Mouse (Mus musculus) CH12.LX (cell line): Measurements from ENCODE around the gene Npas1. TPM values are rescaled to one million over a fixed set of nuclear protein-coding genes. Genes with fewer than 3 reads are reported as not detected.

Experiments
- DNase-seq: peaks from one replicate; pipeline ENCODE4 v3.0.0-alpha.2; 2013; ENCODE audit errors: extremely low read depth
- H3K27ac ChIP-seq: 2 replicates; pipeline ENCODE4 v1.5.1; 2012; ENCODE audit warnings: low read depth, mild to moderate bottlenecking, control low read depth, moderate library complexity; ENCODE audit not compliant: insufficient read depth
- H3K27me3 ChIP-seq: replicated peaks from 2 replicates; pipeline ENCODE3; 2012; ENCODE audit warnings: inconsistent platforms
- H3K36me3 ChIP-seq, 2 experiments: replicated peaks in 1 of 2; 2 replicates each; pipeline versions ENCODE3 to v1.6.1; 2012; ENCODE audit warnings: inconsistent platforms in 1 of 2, low read length in 1 of 2, mild to moderate bottlenecking in 1 of 2, mixed read lengths in 1 of 2, moderate library complexity in 1 of 2; ENCODE audit not compliant: control insufficient read depth in 1 of 2, insufficient read depth in 1 of 2
- H3K4me1 ChIP-seq, 2 experiments: 2 replicates each; pipeline ENCODE4 v1.6.1; 2012; ENCODE audit warnings: inconsistent platforms in 1 of 2, moderate library complexity in 1 of 2; ENCODE audit not compliant: insufficient read depth in 2 of 2, control insufficient read depth in 1 of 2
- H3K4me2 ChIP-seq: 2 replicates; pipeline ENCODE4 v1.6.1; 2012; ENCODE audit warnings: low read depth, mild to moderate bottlenecking, control low read depth; ENCODE audit not compliant: poor library complexity, insufficient read depth, severe bottlenecking
- H3K4me3 ChIP-seq, 3 experiments: fragments of 150-350 bp in 1 of 3; sonication (generic) in 1 of 3; replicated peaks in 1 of 3; 2 replicates each; pipeline versions ENCODE3 to v1.5.1; 2011 to 2012; ENCODE audit warnings: low read depth in 2 of 3, low read length in 2 of 3, mild to moderate bottlenecking in 2 of 3, moderate library complexity in 2 of 3, control low read depth in 1 of 3, improper control_type of control experiment in 1 of 3, inconsistent platforms in 1 of 3, mixed read lengths in 1 of 3; ENCODE audit not compliant: poor library complexity in 1 of 3
- H3K79me2 ChIP-seq: replicated peaks from 2 replicates; pipeline ENCODE4 v1.6.1; 2012; ENCODE audit warnings: mild to moderate bottlenecking, moderate library complexity; ENCODE audit not compliant: control insufficient read depth, poor library complexity, insufficient read depth, severe bottlenecking; ENCODE audit errors: extremely low read depth
- H3K9ac ChIP-seq: 2 replicates; pipeline ENCODE4 v1.6.1; 2012; ENCODE audit warnings: low read depth, mild to moderate bottlenecking, control low read depth, moderate library complexity; ENCODE audit not compliant: insufficient read depth
- H3K9me3 ChIP-seq: replicated peaks from 2 replicates; pipeline ENCODE3; 2012; ENCODE audit warnings: low read length, inconsistent platforms, mixed read lengths
- BHLHE40 ChIP-seq: IDR thresholded peaks from 2 replicates; pipeline ENCODE4 v1.6.1; 2011; ENCODE audit warnings: mild to moderate bottlenecking, low read depth, low read length, improper control_type of control experiment
- CHD2 ChIP-seq: IDR thresholded peaks from 2 replicates; pipeline ENCODE4 v1.6.1; 2011; ENCODE audit warnings: low read length, improper control_type of control experiment
- CTCF ChIP-seq, 2 experiments: IDR thresholded peaks in 1 of 2; conservative IDR thresholded peaks in 1 of 2; 2 replicates each; pipeline ENCODE4 v1.5.1; 2011 to 2012; ENCODE audit warnings: low read depth in 2 of 2, low read length in 2 of 2, improper control_type of control experiment in 1 of 2, inconsistent platforms in 1 of 2, mild to moderate bottlenecking in 1 of 2, moderate library complexity in 1 of 2
- E2F4 ChIP-seq: IDR thresholded peaks from 2 replicates; pipeline ENCODE4 v1.6.1; 2011; ENCODE audit warnings: low read depth, low read length, improper control_type of control experiment; ENCODE audit not compliant: insufficient replicate concordance
- ELF1 ChIP-seq: IDR thresholded peaks from 2 replicates; pipeline ENCODE4 v1.6.1; 2014; ENCODE audit warnings: low read depth, mild to moderate bottlenecking, inconsistent platforms, low read length, improper control_type of control experiment
- EP300 ChIP-seq: IDR thresholded peaks from 2 replicates; pipeline ENCODE4 v1.6.1; 2011; ENCODE audit warnings: low read length, improper control_type of control experiment
- HCFC1 ChIP-seq: IDR thresholded peaks from 2 replicates; pipeline ENCODE4 v1.6.1; 2012; ENCODE audit warnings: low read depth, mild to moderate bottlenecking, inconsistent platforms, low read length, improper control_type of control experiment
- JUN ChIP-seq: IDR thresholded peaks from 2 replicates; pipeline ENCODE4 v1.6.1; 2011; ENCODE audit warnings: low read depth, mild to moderate bottlenecking, low read length, improper control_type of control experiment, moderate library complexity; ENCODE audit not compliant: insufficient read depth
- KAT2A ChIP-seq: IDR thresholded peaks from 2 replicates; pipeline ENCODE4 v1.6.1; 2012; ENCODE audit warnings: low read length, improper control_type of control experiment, inconsistent platforms; ENCODE audit not compliant: insufficient replicate concordance
- MAFK ChIP-seq: IDR thresholded peaks from 2 replicates; pipeline ENCODE4 v1.6.1; 2011; ENCODE audit warnings: low read length, improper control_type of control experiment; ENCODE audit not compliant: insufficient replicate concordance
- MAX ChIP-seq: IDR thresholded peaks from 2 replicates; pipeline ENCODE4 v1.6.1; 2011; ENCODE audit warnings: low read length, improper control_type of control experiment
- MAZ ChIP-seq: IDR thresholded peaks from 2 replicates; pipeline ENCODE4 v1.6.1; 2012; ENCODE audit warnings: low read depth, mild to moderate bottlenecking, inconsistent platforms, low read length, improper control_type of control experiment, moderate library complexity
- MXI1 ChIP-seq: IDR thresholded peaks from 2 replicates; pipeline ENCODE4 v1.6.1; 2011; ENCODE audit warnings: mild to moderate bottlenecking, low read depth, low read length, improper control_type of control experiment
- NELFE ChIP-seq: IDR thresholded peaks from 2 replicates; pipeline ENCODE4 v1.6.1; 2011; ENCODE audit warnings: low read depth, low read length, improper control_type of control experiment
- PAX5 ChIP-seq: IDR thresholded peaks from 2 replicates; pipeline ENCODE4 v1.6.1; 2012; ENCODE audit warnings: low read length, inconsistent platforms, mixed read lengths
- POLR2AphosphoS2 ChIP-seq: IDR thresholded peaks from 2 replicates; pipeline ENCODE4 v1.6.1; 2011; ENCODE audit warnings: low read depth, low read length, improper control_type of control experiment
- RAD21 ChIP-seq: IDR thresholded peaks from 2 replicates; pipeline ENCODE4 v1.6.1; 2011; ENCODE audit warnings: low read depth, mild to moderate bottlenecking, low read length, improper control_type of control experiment, moderate library complexity
- RCOR1 ChIP-seq: conservative IDR thresholded peaks from 2 replicates; pipeline ENCODE4 v1.6.1; 2012; ENCODE audit warnings: low read depth, mild to moderate bottlenecking, inconsistent platforms, low read length, improper control_type of control experiment
- SIN3A ChIP-seq: IDR thresholded peaks from 2 replicates; pipeline ENCODE4 v1.6.1; 2012; ENCODE audit warnings: low read length, improper control_type of control experiment, inconsistent platforms
- TBP ChIP-seq: conservative IDR thresholded peaks from 2 replicates; pipeline ENCODE4 v1.6.1; 2011; ENCODE audit warnings: low read depth, low read length, improper control_type of control experiment
- UBTF ChIP-seq: IDR thresholded peaks from 2 replicates; pipeline ENCODE4 v1.6.1; 2012; ENCODE audit warnings: low read depth, mild to moderate bottlenecking, inconsistent platforms, low read length, improper control_type of control experiment, moderate library complexity
- USF1 ChIP-seq: IDR thresholded peaks from 2 replicates; pipeline ENCODE4 v1.6.1; 2014; ENCODE audit warnings: low read depth, mild to moderate bottlenecking, inconsistent platforms, low read length, improper control_type of control experiment
- USF2 ChIP-seq: conservative IDR thresholded peaks from 2 replicates; pipeline ENCODE4 v1.6.1; 2011; ENCODE audit warnings: low read depth, low read length, improper control_type of control experiment
- ZNF384 ChIP-seq: IDR thresholded peaks from 2 replicates; pipeline ENCODE4 v1.6.1; 2012; ENCODE audit warnings: low read depth, low read length, improper control_type of control experiment, inconsistent platforms
- dilution Hi-C: fragments of 300-500 bp; cut with MboI; formaldehyde crosslinking; loops from 2 replicates; pipeline ENCODE4 v1.14.3; 2020; ENCODE audit warnings: low sequenced_read_pairs; ENCODE audit not compliant: extremely low pct_unique_long_range_greater_than_20kb, extremely low pct_ligation_motif_present
- in situ Hi-C: fragments of 300-500 bp; cut with MboI; formaldehyde crosslinking; loops from 3 replicates; pipeline ENCODE4 v1.14.3; 2019; ENCODE audit warnings: low sequenced_read_pairs, low pct_ligation_motif_present, low pct_unique_long_range_greater_than_20kb, mixed read lengths
- polyA plus RNA-seq: library from polyadenylated mRNA; unstranded; fragments of >175 nt; gene quantifications from 2 replicates; pipeline ENCODE4 v1.2.1, GENCODE M21; 2012; ENCODE audit warnings: low read depth; ENCODE audit not compliant: insufficient read length
- total RNA-seq, 2 experiments: library from RNA; depleted of rRNA; stranded (reverse); fragments of 300-350 nt in 1 of 2; fragments of >200 nt in 1 of 2; gene quantifications; 2 replicates each; pipeline ENCODE4 v1.2.3; 2012 to 2014

Npas1 gene
- total and polyA plus RNA-seq, 3 experiments = 0.08 to 0.56 TPM; not detected in 1

DNA sequence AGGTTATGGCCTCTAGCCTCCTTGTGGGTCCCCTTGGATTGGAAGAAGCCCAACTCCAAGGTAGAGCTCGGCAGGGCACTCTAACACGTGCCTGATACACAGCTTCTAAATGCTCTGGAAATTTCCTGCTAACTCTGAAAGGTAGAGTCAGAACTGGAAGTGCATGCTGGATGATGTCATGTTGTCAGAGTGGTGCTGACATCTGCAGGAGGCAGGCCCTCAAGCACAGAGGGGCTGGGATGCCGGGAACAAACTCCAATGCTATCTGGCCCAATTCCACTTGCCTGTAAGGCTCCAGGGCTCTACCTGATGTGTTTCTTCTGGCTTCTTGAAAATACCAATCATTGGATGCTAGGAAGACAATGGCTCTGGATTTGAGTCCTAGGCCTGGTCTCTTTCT is 47.9 kb upstream of the Npas1 start:
- H3K79me2 ChIP-seq = no peaks in the 10 kb centered on the region
- H3K9me3 ChIP-seq = no peaks in the 10 kb centered on the region
- no peaks in the 10 kb centered on the region for H3K27me3 ChIP-seq
- H3K36me3 ChIP-seq = peaks cover 2 to 65% of the 10 kb centered on the region in 2 experiments
- in situ Hi-C loops (no loop called here), dilution Hi-C loops (no loop called here)
- peaks cover 0 to 15% of the 10 kb centered on the region in 2 experiments; a peak in 2 of 4 replicates for H3K4me1 ChIP-seq
- no peak overlapping the region for H3K9ac ChIP-seq
- H3K4me3 ChIP-seq = no peak overlapping the region
- no peak overlapping the region for H3K27ac ChIP-seq
- no peak overlapping the region for H3K4me2 ChIP-seq
- no peak for DNase-seq
- TF ChIP-seq JUN = no peak
- TF ChIP-seq RCOR1 = no peak
- TF ChIP-seq HCFC1 = no peak
- no peak for TF ChIP-seq ELF1
- TF ChIP-seq RAD21 = no peak
- TF ChIP-seq E2F4 = no peak
- TF ChIP-seq MAX = no peak
- TF ChIP-seq ZNF384 = no peak
- no peak for TF ChIP-seq BHLHE40
- no peak for TF ChIP-seq UBTF
- TF ChIP-seq PAX5 = no peak
- no peak for TF ChIP-seq USF1
- TF ChIP-seq TBP = no peak
- no peak for TF ChIP-seq MAZ
- TF ChIP-seq USF2 = no peak

DNA sequence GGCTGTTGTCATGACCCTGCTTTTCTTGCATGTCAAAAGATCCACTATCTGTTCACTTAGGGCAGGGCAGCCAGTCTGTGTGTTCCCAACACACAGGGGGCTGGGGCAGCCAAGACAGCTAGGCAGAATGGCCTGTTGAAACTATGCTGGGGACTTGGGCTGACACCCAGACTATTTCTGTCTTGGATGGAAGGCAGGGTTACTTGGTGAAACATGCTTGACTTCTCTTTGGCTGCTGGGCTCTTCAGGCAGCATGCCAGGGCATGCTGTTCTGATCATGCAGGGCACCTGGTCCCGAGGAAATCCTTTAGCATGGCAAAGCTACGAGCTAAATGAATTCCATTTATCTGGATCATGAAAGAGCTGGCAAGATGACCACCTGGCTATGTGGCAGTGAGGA is 46.8 kb upstream of the Npas1 start:
- no peak overlapping the region for H3K4me3 ChIP-seq
- H3K79me2 ChIP-seq = no peaks in the 10 kb centered on the region
- H3K27ac ChIP-seq = no peak overlapping the region
- no peaks in the 10 kb centered on the region for H3K9me3 ChIP-seq
- no peaks in the 10 kb centered on the region for H3K27me3 ChIP-seq
- in situ Hi-C loops (no loop called here), dilution Hi-C loops (no loop called here)
- no peak for TF ChIP-seq RAD21
- TF ChIP-seq MXI1 = no peak
- TF ChIP-seq POLR2AphosphoS2 = no peak
- TF ChIP-seq CHD2 = no peak
- no peak for TF ChIP-seq NELFE
- no peak for TF ChIP-seq CTCF (conservative IDR thresholded peaks at IDR 0.05 in 1 of 2, IDR thresholded peaks at IDR 0.05 in 1 of 2; ENCODE audit: low read depth in 2 of 2, low read length in 2 of 2)
- no peak for TF ChIP-seq E2F4
- TF ChIP-seq JUN = no peak
- TF ChIP-seq EP300 = no peak
- TF ChIP-seq KAT2A = no peak
- TF ChIP-seq USF2 = no peak
- TF ChIP-seq MAFK = no peak
- TF ChIP-seq SIN3A = no peak
- no peak for TF ChIP-seq UBTF
- no peak for TF ChIP-seq MAZ
- no peak for TF ChIP-seq ZNF384
- H3K4me2 ChIP-seq = no peak overlapping the region
- H3K4me1 ChIP-seq = peaks cover 0 to 15% of the 10 kb centered on the region in 2 experiments; a peak in 2 of 4 replicates
- H3K36me3 ChIP-seq = peaks cover 2 to 68% of the 10 kb centered on the region in 2 experiments
- H3K9ac ChIP-seq = no peak overlapping the region
- no peak for DNase-seq
